Mouse (Mus musculus) hindbrain, embryonic 15.5 days (tissue): ENCODE measurements at regions not wholly inside any gene's neighbourhood (a gene's known extent, or its start where the extent isn't known, plus 50 kb on each side); places are given as distances from the start of the nearest gene placed in this dataset.

Experiments used
- ATAC-seq: fragments of 200-750 bp; cut with Nextera tagmentation; 2 replicates; pipeline ENCODE4 v1.8.0; 2017; ENCODE audit warnings: low read depth, moderate number of reproducible peaks, moderate TSS enrichment; ENCODE audit not compliant: low FRiP score
- H3K27ac ChIP-seq: fragments of 300-500 bp; sonication (generic); replicated peaks from 2 replicates; pipeline ENCODE4 v1.5.1; 2015; ENCODE audit warnings: mild to moderate bottlenecking, inconsistent platforms
- H3K27me3 ChIP-seq: fragments of 300-500 bp; sonication (generic); 2 replicates; pipeline ENCODE4 v1.6.1; 2015; ENCODE audit warnings: control low read depth, inconsistent platforms
- H3K36me3 ChIP-seq: fragments of 300-500 bp; sonication (generic); 2 replicates; pipeline ENCODE4 v1.6.1; 2015; ENCODE audit warnings: control low read depth, inconsistent platforms
- H3K4me1 ChIP-seq: fragments of 300-500 bp; sonication (generic); replicated peaks from 2 replicates; pipeline ENCODE4 v1.6.1; 2015; ENCODE audit warnings: control low read depth, inconsistent platforms
- H3K4me2 ChIP-seq: fragments of 300-500 bp; sonication (generic); 2 replicates; pipeline ENCODE4 v1.6.1; 2015; ENCODE audit warnings: moderate library complexity, mild to moderate bottlenecking, inconsistent platforms
- H3K4me3 ChIP-seq: fragments of 300-500 bp; sonication (generic); 2 replicates; pipeline ENCODE4 v1.5.1; 2015; ENCODE audit warnings: mild to moderate bottlenecking, inconsistent platforms
- H3K9ac ChIP-seq: fragments of 300-500 bp; sonication (generic); 2 replicates; pipeline ENCODE4 v1.6.1; 2015; ENCODE audit warnings: inconsistent platforms
- H3K9me3 ChIP-seq: fragments of 300-500 bp; sonication (generic); 2 replicates; pipeline ENCODE4 v1.6.1; 2016; ENCODE audit warnings: control low read depth, inconsistent platforms
- WGBS: fragments of 180-500 bp; shearing (Covaris S2); methylation state at CpG from one replicate; pipeline ENCODE4 v1.1.7; 2015; 5-methylcytosine and 5-hydroxymethylcytosine counted together

- no peak overlapping the region for H3K9ac ChIP-seq
- H3K4me3 ChIP-seq = no peak overlapping the region
- no peaks in the 10 kb centered on the region for H3K9me3 ChIP-seq
- H3K4me2 ChIP-seq = no peak overlapping the region
- 84% methylated on average over 10 of the region's 10 CpGs for WGBS
- ATAC-seq = no peak
- H3K36me3 ChIP-seq = no peaks in the 10 kb centered on the region
- no peaks in the 10 kb centered on the region for H3K4me1 ChIP-seq
- H3K27ac ChIP-seq = no peak overlapping the region
- no peaks in the 10 kb centered on the region for H3K27me3 ChIP-seq
Measured at GRCm38 (mm10) chr9:74656392-74656791, 205.3 kb upstream of the Onecut1 start.

- WGBS = 91% methylated on average over 4 of the region's 4 CpGs
Measured at GRCm38 (mm10) chr9:74671356-74671952, 190.3 kb upstream of the Onecut1 start.

DNA sequence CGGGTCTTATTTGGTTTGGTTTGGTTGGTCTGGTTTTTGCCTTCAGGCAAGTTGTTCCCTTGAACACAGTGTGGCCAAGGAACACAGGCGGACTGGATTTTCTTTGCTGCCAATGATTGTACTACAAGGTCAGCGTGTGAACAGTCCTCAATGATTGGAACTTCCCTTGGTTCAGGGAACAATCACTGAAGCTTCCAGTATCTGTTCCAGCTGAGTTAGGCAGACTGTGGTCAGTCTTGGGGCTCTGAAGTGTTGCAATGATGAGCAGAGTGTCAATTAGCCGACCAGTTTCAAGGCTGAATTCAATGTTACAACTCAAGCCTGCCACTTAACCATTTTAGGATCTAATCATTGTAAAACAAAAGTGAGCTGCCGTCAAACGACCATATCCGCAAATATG lies 189.5 kb upstream of the Onecut1 start:
- ATAC-seq = no peak

More at GRCm38 (mm10) chr9:74671356-74671952, 190.3 kb upstream of the Onecut1 start:
- ATAC-seq = no peak
- Histone ChIP-seq H3K4me1 (no peaks in the 10 kb centered on the region), H3K4me2 (no peak overlapping the region), H3K9ac (no peak overlapping the region), H3K27me3 (no peaks in the 10 kb centered on the region), H3K27ac (no peak overlapping the region), H3K9me3 (no peaks in the 10 kb centered on the region), H3K4me3 (no peak overlapping the region), H3K36me3 (no peaks in the 10 kb centered on the region)

GRCm38 (mm10) chr9:74698229-74698628 lies 163.5 kb upstream of the Onecut1 start:
- ATAC-seq = no peak
- 56% methylated on average over 8 of the region's 8 CpGs for WGBS
- Histone ChIP-seq H3K9me3 (no peaks in the 10 kb centered on the region), H3K27me3 (no peaks in the 10 kb centered on the region), H3K9ac (no peak overlapping the region), H3K4me1 (0 out of 2 replicates have a peak, but pooled peaks cover 4% of the 10 kb centered on the region), H3K4me3 (no peak overlapping the region), H3K27ac (no peak overlapping the region), H3K4me2 (no peak overlapping the region), H3K36me3 (no peaks in the 10 kb centered on the region)

More for the DNA sequence above, 189.5 kb upstream of the Onecut1 start:
- Histone ChIP-seq H3K9me3 (no peaks in the 10 kb centered on the region), H3K36me3 (no peaks in the 10 kb centered on the region), H3K27me3 (no peaks in the 10 kb centered on the region), H3K4me1 (no peaks in the 10 kb centered on the region), H3K4me2 (no peak overlapping the region), H3K27ac (no peak overlapping the region), H3K9ac (no peak overlapping the region), H3K4me3 (no peak overlapping the region)
- 92% methylated on average over 7 of the region's 7 CpGs for WGBS

GRCm38 (mm10) chr9:74705698-74706097 lies 156.0 kb upstream of the Onecut1 start:
- no peak; the same call in 1 of the 2 replicates for ATAC-seq
- WGBS = 44% methylated on average over 4 of the region's 4 CpGs
- H3K27me3 ChIP-seq = no peaks in the 10 kb centered on the region
- H3K4me2 ChIP-seq = no peak overlapping the region
- no peaks in the 10 kb centered on the region for H3K36me3 ChIP-seq
- no peaks in the 10 kb centered on the region for H3K9me3 ChIP-seq
- no peak overlapping the region for H3K4me3 ChIP-seq
- H3K27ac ChIP-seq = 0 out of 2 replicates have a peak overlapping the region, but pooled peaks have one; percentile 38
- no peak overlapping the region for H3K9ac ChIP-seq
- H3K4me1 ChIP-seq = peaks cover 15% of the 10 kb centered on the region

- H3K27me3 ChIP-seq = no peaks in the 10 kb centered on the region
- H3K27ac ChIP-seq = no peak overlapping the region
- H3K36me3 ChIP-seq = no peaks in the 10 kb centered on the region
- no peaks in the 10 kb centered on the region for H3K9me3 ChIP-seq
- no peak for ATAC-seq
- no peak overlapping the region for H3K4me3 ChIP-seq
- H3K4me2 ChIP-seq = no peak overlapping the region
- H3K4me1 ChIP-seq = peaks cover 15% of the 10 kb centered on the region
- WGBS = 29% methylated on average over 1 of the region's 1 CpGs
- no peak overlapping the region for H3K9ac ChIP-seq
Measured at GRCm38 (mm10) chr9:74707608-74708007, 154.1 kb upstream of the Onecut1 start.

DNA sequence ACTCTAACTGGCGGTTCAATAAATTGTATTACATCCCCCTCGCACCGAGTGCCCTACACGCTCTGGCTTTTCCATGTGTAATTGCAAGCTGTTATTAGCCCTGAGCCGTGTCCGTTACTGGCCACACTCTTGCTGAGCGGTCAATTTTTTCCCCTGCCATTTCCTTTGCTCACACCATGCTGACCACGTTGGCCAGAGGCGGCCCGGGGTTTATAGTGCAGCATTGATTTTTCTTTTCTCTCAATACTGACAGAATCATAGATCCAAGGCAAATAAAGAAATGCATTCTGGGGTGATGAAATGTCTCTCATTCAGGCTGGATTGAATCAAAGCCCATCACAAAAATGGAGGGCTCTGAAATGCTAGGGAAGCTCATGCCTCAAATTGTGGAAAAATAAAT lies 150.0 kb upstream of the Onecut1 start:
- WGBS = 90% methylated on average over 10 of the region's 10 CpGs
- no peak for ATAC-seq
- H3K27me3 ChIP-seq = no peaks in the 10 kb centered on the region
- no peak overlapping the region for H3K4me3 ChIP-seq
- no peaks in the 10 kb centered on the region for H3K4me1 ChIP-seq
- H3K27ac ChIP-seq = no peak overlapping the region
- no peaks in the 10 kb centered on the region for H3K36me3 ChIP-seq
- H3K9ac ChIP-seq = no peak overlapping the region
- H3K4me2 ChIP-seq = no peak overlapping the region
- H3K9me3 ChIP-seq = no peaks in the 10 kb centered on the region

GRCm38 (mm10) chr9:74732451-74732850 lies 129.3 kb upstream of the Onecut1 start:
- no peak overlapping the region for H3K9ac ChIP-seq
- H3K27me3 ChIP-seq = no peaks in the 10 kb centered on the region
- H3K4me2 ChIP-seq = no peak overlapping the region
- 81% methylated on average over 5 of the region's 5 CpGs for whole genome bisulfite sequencing
- no peak overlapping the region for H3K4me3 ChIP-seq
- no peak for ATAC-seq
- no peaks in the 10 kb centered on the region for H3K9me3 ChIP-seq
- H3K4me1 ChIP-seq = no peaks in the 10 kb centered on the region
- no peak overlapping the region for H3K27ac ChIP-seq
- H3K36me3 ChIP-seq = no peaks in the 10 kb centered on the region

DNA sequence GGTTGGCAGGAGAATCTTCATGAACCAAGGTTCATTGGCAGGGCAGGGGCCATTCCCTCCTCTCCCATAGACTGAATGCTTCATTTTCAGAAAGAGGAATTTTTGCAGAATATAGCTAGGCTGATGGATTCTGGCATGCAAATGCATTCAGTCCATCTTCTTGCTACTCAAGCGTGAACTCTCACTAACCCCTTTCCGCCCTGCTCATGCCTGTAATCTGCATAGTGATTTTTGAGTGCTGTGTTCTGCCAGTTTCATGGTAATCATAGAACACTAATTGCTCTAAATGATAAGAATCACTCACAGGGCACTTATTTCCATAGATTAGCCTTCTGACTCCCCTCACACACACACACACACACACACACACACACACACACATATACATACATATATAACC lies 119.8 kb upstream of the Onecut1 start:
- ATAC-seq = no peak

GRCm38 (mm10) chr9:74747886-74748285 lies 113.8 kb upstream of the Onecut1 start:
- Histone ChIP-seq H3K4me2 (no peak overlapping the region), H3K9me3 (no peaks in the 10 kb centered on the region), H3K27ac (no peak overlapping the region), H3K9ac (no peak overlapping the region), H3K4me3 (no peak overlapping the region), H3K36me3 (no peaks in the 10 kb centered on the region), H3K4me1 (no peaks in the 10 kb centered on the region), H3K27me3 (no peaks in the 10 kb centered on the region)
- ATAC-seq = no peak
- 85% methylated on average over 7 of the region's 7 CpGs for WGBS

More for the DNA sequence above, 119.8 kb upstream of the Onecut1 start:
- Histone ChIP-seq H3K36me3 (no peaks in the 10 kb centered on the region), H3K4me1 (no peaks in the 10 kb centered on the region), H3K4me3 (no peak overlapping the region), H3K4me2 (no peak overlapping the region), H3K27ac (no peak overlapping the region), H3K27me3 (no peaks in the 10 kb centered on the region), H3K9me3 (no peaks in the 10 kb centered on the region), H3K9ac (no peak overlapping the region)
- WGBS = 68% methylated on average over 2 of the region's 2 CpGs

GRCm38 (mm10) chr9:74758025-74758424 lies 103.7 kb upstream of the Onecut1 start:
- WGBS = 75% methylated on average over 3 of the region's 3 CpGs
- H3K27ac ChIP-seq = no peak overlapping the region
- ATAC-seq = no peak
- H3K4me1 ChIP-seq = no peaks in the 10 kb centered on the region
- no peaks in the 10 kb centered on the region for H3K27me3 ChIP-seq
- H3K9ac ChIP-seq = no peak overlapping the region
- H3K36me3 ChIP-seq = no peaks in the 10 kb centered on the region
- no peak overlapping the region for H3K4me3 ChIP-seq
- H3K4me2 ChIP-seq = no peak overlapping the region
- H3K9me3 ChIP-seq = no peaks in the 10 kb centered on the region

DNA sequence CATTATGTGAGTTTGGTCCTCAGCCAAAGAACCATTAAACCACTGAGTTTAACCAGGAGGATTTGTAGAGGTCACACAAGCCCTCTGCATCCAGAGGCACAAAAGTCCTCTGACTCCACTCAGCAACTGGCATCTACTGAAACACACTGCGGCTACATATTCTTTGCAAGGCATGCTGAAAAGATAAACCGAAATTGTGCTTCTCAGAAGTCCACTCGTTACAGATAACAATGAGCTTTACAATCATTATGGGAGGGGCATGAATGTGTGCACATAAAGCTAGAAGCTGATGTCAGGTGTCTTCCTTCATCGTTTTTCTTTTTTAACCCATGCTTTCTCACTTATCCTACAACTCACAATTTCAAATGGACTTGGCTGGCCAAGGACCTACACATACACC lies 102.8 kb upstream of the Onecut1 start:
- no peak overlapping the region for H3K9ac ChIP-seq
- H3K4me1 ChIP-seq = no peaks in the 10 kb centered on the region
- no peaks in the 10 kb centered on the region for H3K9me3 ChIP-seq
- WGBS = 89% methylated on average over 4 of the region's 4 CpGs
- H3K4me3 ChIP-seq = no peak overlapping the region
- ATAC-seq = no peak
- no peaks in the 10 kb centered on the region for H3K36me3 ChIP-seq
- H3K27me3 ChIP-seq = no peaks in the 10 kb centered on the region
- H3K27ac ChIP-seq = no peak overlapping the region
- no peak overlapping the region for H3K4me2 ChIP-seq

GRCm38 (mm10) chr9:74780419-74780818 lies 81.3 kb upstream of the Onecut1 start:
- Histone ChIP-seq H3K9me3 (no peaks in the 10 kb centered on the region), H3K9ac (no peak overlapping the region), H3K36me3 (no peaks in the 10 kb centered on the region), H3K4me1 (no peaks in the 10 kb centered on the region), H3K4me3 (no peak overlapping the region), H3K4me2 (no peak overlapping the region), H3K27ac (no peak overlapping the region), H3K27me3 (no peaks in the 10 kb centered on the region)
- ATAC-seq = no peak
- 83% methylated on average over 3 of the region's 3 CpGs for WGBS
